Mouse (Mus musculus) layer of hippocampus, postnatal 36 days (tissue): ENCODE measurements around the gene Pla2g6. TPM values are rescaled to one million over a fixed set of nuclear protein-coding genes. Genes with fewer than 3 reads are reported as not detected.
A peak's percentile ranks its signal among the peaks of the same experiment; 100 is the strongest.

Experiments
- DNase-seq, 2 experiments: peaks; one replicate each; pipeline ENCODE4 v3.0.0; 2022
- total RNA-seq, 2 experiments: library from RNA; stranded (reverse); gene quantifications; 2 replicates each; pipeline ENCODE4 v1.2.3; 2021

Pla2g6 gene
- total RNA-seq, 2 experiments from 2014 or later, result 22.3 to 23.1 TPM

DNA sequence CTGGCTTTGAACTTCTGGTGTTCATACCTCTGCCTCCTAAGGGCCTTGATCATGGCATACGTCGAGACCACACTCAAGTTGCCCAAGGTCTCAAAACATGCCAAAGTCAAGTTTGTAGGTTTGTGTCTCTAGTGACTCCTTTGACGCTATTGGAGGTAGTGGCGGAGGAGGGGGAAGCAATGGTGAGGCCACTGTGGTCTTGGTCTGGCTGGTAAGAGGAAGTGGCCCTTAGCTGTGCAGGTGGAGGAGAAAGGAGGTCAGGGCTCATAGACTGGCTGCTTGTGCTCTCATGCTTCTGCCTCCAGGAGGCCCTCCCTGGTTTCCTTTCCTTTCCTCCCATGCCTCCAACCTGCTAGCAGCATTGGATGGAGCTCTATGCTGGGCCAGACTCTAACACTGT is 22.7 kb upstream of the Pla2g6 start:
- no peak for DNase-seq

- no peak for DNase-seq
These were observed 20.5 kb upstream of the Pla2g6 start for GRCm38 (mm10) chr15:79348651-79349050.

DNA sequence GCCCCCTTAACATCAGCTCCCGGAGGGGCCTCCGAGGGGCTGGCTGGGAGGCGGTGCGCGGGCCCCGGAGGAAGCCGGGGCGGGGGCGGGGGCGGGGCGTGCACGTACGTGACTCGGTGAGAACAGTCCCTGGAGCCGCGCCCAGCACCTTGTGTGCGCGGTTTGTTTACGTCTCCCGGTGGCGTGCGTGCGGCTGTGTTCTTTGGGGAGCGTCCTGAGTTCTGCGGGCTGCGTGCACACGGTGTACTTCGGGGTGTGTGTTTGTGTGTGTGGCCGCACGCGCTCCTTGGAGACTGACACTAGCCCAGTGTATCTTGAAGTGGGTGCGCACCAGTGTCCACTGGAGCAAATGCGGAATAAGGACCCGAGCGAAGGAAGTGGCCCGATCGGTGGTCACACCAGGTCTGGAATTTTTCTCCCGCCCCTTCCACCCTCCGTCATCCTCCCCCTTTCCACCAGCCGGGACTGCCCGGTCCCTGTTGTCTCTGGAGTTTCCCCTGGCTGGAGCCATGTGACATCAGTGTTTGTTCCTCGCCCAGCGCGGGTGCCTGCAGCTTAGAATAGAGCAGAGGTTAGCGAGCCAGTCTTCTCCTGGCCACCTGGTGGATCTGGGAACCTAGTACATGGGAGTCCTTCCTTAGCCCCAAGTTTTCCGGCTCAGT is 19.8 kb upstream of the Pla2g6 start:
- no peak for DNase-seq

- peak; percentile 79 to 82 for DNase-seq
These were observed 19.1 kb upstream of the Pla2g6 start for GRCm38 (mm10) chr15:79347165-79347844.

DNA sequence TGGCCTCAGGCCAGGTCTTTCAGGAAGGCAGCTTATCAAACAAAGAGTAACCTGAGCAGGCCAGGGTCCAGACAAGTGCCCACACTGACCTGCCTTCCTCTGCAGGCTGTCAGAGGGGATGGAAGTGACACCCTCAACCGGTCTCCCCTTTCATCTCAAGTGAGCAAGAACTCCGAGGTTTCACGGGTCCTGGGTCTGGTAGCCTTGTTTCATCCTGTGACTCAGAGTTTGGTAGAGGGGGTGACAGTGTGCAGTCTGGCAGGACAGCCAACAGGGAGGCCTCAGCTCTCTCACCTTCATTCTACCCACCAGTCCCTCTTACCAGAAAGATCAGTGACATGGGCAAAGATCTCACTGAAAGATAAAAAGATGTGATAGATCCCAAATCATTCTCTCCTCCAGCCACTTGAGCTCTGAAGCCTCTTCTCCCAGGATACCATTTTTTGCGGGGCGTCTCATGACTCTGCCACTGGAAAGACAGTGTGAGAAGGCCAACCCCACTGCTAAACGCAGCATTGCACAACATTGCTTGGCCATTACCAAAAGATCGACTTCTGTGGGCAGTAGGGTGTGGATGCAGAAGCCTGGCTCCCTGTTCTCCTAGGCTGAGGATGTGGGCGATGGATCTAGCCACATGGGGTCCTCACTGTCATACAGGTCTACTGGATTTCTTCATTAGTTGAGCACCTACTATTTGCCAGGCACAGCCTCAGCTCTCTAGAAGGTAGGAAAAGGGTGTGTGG is 18.0 kb upstream of the Pla2g6 start, which contains the start of gene Maff:
Gene Maff (plus strand): TSS at position 571 of the 743 bp plus-strand sequence.
- no peak for DNase-seq

- no peak for DNase-seq
These were observed 16.4 kb upstream of the Pla2g6 start for GRCm38 (mm10) chr15:79344627-79345026.

DNA sequence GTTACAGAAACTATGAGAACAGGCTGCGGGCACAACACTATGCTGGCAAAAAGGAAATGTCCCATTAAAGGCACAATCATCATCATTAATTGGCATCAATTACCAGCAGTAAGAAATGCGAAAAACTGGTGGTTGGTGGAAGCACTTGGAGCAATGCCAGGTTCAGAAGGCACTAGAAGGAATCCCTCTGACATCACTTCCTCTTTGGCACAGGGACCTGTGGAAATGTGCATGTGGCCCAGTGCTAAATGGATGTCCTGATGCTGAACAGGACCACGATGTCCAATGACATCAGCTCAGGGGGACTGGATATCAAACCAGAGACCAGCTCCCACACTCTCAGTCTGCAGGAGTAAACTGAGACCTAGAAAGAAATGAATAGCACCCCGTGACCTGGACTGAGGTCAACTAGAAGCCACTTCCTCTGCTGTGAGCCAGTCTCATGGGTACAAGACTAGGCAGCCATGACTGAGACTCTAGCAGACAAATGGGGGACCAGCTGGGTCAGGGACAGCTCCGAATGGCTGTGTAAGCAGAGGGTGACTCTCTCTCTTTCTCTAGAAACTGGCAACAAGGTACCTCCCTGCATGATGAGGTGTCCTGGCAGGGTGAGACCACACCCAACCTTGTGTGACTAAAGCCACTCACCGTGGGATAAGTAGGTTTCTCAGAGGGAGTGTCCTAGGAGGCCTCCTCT is 14.6 kb upstream of the Pla2g6 start:
- no peak for DNase-seq

DNA sequence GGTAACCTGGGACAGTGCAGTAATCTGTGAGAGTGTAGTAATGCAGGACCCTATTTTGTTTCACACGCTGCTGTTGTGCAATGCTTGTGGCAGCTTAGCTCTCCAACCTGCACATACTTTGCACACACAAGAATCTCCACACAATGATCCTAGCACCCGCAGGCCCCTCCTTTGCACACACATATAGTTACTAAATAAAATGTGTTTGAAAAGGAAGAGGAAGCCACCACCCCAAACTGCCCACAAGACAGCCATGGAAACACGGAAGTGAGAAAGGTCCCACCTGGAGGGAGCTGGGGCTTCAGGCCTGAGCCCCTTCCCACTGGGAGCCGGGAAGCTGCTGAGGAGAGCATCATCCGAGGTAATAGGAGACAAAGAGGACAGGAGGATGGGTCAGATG is 10.8 kb upstream of the Pla2g6 start:
- DNase-seq, result no peak

DNA sequence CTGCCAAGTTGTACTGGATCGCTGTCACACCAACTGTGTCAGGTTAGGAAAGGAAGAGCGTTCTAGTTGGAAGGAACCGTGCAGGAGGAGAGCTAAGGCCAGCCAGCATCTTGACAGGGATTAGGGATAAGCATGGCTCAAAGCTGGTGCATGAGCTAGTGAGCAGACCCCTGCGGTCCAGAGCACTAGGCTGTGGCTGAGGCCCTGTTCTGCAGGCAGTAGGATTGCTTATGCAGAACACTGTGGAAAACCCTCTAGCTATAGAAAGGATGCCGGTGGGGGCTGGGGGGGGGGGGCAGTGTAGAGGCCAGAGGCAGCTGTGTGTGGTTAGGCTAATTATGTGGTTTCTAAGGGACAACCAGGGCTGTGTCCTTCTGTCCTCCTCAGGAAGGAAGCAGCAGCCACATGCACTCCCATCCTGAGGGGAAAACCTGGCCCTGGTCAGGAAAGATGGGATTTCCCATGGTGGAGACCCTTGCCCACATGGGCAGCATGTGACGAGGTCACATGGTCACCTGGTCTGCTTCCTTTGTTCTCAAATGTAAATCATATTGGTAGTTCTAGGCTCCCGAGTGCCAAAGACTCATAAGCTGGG is 7.0 kb upstream of the Pla2g6 start:
- DNase-seq, result no peak

DNA sequence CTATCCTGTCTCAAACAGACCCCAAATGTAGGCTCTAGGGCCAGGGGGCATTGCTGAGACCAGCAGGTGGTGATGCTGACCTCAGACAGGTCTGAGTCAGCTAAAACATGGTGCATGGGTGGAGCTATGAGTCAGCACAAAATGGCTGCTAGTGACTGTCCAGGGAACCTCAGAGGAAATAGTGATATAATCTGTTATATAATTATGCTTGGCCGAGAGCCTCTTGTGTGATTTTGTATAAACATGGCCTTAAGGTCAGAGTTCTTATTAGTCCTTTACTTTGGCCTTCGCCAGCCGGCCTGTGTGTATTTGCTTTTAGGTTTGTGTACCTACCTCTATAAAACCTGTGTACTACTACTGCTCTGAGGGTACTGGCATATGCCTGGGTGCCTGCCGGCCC is 5.2 kb upstream of the Pla2g6 start:
- no peak for DNase-seq

DNA sequence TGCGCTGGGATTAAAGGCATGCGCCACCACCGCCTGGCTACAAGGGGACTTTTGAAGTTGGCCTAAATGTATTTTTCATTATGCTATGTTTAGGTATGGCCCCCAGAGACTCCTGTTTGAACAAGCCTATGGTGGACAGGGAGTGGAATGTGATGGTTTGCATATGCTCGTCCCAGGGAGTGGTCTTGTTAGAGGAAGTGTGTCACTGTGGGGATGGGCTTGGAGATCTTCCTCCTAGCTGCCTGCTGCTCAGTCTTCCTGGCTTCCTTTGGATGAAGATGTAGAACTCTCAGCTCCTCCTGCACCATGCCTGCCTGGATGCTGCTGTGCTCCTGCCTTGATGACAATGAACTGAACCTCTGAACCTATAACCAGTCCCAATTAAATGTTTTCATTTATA is 2.3 kb upstream of the Pla2g6 start:
- no peak for DNase-seq

GRCm38 (mm10) chr15:79329979-79330363 is 1.8 kb upstream of the Pla2g6 start:
- no peak for DNase-seq

DNA sequence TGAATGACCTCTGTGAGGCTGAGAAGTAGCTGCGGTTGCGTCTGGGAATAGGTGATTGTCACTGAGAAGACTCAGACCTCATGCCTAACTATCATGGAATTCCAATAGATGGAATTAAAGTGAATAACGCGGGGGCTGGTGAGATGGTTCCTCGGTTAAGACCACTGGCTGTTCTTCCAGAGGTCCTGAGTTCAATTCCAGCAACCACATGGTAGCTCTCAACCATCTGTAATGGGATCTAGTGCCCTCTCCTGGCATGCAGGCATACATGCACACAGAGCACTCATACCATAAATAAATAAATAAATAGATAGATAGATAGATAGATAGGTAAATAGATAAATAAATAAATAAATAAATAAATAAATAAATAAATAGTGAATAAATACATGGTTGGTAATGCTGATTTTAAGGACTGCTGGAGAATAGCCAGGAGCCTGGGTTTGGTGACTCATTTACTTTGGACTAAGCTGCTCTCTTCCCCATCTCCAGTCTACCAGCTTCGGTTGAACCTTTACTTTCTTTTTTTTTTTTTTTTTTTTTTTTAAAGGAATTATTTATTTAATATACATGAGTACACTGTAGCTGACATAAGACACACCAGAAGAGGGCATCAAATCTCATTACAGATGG is 1.3 kb upstream of the Pla2g6 start:
- DNase-seq, result no peak

GRCm38 (mm10) chr15:79328939-79329275 is 717 bp upstream of the Pla2g6 start:
- no peak for DNase-seq

- peak in 1 of 2 experiments; percentile 29 for DNase-seq
These were observed 924 bp downstream of the Pla2g6 start for GRCm38 (mm10) chr15:79326971-79327961.

DNA sequence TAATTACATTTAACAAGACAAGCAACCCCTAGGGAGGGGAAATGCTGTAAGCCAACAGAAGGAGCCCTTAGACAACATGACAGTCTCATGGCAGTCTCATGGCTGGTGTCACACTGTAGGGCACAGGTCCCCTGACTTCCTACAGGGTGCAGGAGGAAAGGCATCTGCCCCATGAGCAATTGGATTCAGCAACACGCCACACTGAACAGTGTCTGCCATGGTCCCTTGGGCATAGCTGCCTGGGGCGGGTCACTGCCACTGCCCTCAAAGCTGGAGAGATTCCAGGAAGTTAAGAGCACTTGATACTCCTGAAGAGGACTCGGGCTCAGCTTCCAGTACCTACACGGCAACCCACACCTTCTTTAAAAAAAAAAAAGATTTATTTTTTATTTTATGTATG is 1.9 kb downstream of the Pla2g6 start:
- no peak for DNase-seq

DNA sequence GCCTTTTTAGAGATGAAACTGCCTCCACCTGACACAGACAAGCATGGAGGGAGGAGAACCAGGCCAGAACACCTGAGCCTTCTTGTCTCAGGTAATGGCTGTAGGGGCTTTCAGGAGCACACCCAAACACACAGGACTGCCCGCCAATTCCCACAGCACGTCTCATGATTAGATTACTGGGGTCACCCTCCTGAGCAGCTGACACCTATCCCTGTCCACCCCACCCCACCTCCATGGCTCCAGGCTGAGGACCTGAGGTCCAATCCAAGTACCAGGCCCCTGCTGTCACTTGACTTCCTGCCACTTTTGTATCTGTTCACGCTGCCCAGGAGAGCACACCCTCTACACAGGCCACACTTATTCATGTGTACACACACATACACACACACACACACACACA is 2.4 kb downstream of the Pla2g6 start:
- no peak for DNase-seq

DNA sequence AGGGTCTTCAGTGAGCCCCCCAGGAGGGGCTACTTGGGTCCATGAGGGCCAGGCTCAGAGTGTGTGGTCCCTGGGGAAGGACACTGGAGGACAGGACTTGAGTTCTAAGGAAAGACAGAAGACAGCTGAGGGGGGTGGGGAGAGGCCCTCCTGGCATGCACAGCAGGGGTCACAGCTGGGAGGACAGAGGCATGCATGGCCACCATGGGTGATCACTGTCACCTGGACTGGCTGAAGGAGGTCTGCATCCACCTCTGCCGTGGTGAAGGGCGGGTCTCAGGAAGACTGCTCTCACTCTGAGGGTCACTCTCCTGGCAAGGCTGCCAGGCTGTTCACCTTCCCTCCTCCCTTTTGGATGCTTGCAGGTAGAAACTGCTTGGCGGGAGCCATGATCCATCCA is 3.8 kb downstream of the Pla2g6 start:
- no peak for DNase-seq

DNA sequence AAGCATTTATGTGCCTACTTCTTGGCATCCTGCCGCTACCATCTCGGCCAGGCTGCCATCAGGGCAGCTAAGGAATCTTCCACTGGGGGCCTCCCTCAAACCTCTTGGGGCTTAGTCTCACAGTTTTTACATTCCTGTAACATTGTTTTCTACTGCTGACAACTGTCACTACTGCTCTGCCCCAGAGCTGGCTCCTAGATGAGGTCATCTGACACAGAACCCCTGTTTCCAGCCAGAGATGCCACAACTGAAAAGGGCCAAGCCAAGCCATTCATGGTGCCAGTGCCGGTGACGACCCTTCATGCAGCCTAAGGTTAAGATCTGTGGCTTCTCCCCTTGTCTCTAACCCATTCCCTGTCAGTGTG is 4.4 kb downstream of the Pla2g6 start:
- no peak for DNase-seq

- DNase-seq, result no peak
These were observed 5.0 kb downstream of the Pla2g6 start for GRCm38 (mm10) chr15:79322991-79323790.
